Mouse (Mus musculus) adrenal gland, postnatal 25 days (tissue): ENCODE measurements around the gene Dip2b. TPM values are rescaled to one million over a fixed set of nuclear protein-coding genes. Genes with fewer than 3 reads are reported as not detected.
A peak's percentile ranks its signal among the peaks of the same experiment; 100 is the strongest.

Experiments
- DNase-seq: peaks from one replicate; pipeline ENCODE4 v3.0.0; 2021; ENCODE audit warnings: mixed read lengths
- total RNA-seq: library from RNA; stranded (reverse); gene quantifications from 2 replicates; pipeline ENCODE4 v1.2.3, GENCODE M21; 2021

Dip2b gene
- total RNA-seq, 1 experiment from 2014 or later: 19.9 TPM

DNA sequence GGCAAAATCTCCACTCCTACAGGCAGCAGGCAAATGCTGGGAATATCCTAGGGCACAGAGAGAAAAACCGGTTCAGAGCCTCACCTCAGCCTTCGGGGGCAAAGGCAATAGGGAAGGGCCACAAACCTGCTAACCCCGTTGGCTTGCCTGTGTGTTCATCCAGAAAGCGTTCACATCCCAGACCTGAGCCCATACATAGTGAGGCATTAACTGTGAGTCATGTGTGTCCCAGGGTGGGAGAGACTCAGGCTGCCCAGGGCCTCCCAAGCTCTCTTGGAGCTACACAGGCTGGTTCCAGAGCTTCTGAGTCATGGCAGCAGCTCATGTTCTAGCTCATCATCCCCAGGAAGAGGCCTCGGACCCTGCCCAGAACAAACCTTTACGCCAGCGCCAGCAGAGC lies 49.6 kb downstream of the Dip2b start:
- DNase-seq: no peak

DNA sequence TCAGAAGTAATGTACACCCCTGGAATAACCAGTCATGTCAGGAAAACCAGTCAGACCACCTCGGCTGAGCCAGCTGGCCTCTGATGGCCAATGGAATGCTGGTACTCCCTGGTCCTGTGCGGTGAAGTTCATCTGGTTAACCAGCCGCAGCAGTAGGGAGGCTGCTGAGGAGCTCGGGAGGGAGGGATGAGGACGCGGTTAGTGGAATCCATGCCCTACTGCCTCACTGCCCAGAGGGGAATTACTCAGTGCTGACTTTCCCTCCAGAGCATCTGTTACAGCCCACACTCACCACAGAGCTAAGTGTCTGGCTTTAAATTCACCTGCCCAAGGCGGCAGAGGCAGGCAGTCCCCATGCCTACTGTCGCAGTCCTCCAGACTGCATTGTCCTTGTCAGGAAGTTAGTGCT lies 51.2 kb downstream of the Dip2b start:
- no peak for DNase-seq

DNA sequence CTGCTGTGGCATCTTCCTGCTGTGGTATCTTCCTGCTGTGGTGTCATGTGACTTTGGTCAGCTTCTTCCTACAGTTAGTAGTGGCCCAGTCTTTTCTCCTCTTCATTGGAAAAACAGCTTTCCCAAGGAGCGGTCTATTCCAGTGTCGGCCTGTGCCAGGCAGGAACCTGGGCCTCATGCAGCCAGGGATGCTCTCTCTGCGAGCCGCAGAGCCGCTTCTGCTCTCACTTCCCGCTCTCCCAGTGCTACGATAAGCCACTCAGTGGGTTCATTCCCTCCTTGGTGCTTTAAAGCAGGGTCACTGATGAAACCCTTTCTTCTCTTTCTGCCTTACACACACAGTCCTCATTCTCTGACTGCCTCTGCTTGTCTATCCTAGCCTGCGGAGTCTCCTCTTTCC lies 53.4 kb downstream of the Dip2b start:
- DNase-seq: no peak

DNA sequence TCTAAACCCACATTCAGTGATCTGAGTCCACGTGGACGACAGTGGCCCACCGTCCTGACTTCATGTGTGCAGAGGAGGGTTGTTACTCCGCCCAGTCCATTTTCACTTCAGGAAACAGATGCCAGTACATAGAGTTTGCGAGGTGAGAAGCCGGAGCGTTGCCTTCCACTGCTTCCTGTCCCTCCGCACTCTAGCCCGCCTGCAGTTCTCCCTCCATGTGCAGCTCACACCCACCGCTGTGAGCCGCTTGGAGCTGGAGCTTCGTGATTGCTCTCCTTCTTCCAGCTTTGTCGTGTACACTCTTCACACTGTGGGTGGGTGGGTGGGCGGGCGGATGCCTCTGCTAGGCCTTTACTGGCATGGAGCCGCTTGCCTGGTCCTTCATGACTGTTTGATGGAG lies 53.8 kb downstream of the Dip2b start:
- no peak for DNase-seq

DNA sequence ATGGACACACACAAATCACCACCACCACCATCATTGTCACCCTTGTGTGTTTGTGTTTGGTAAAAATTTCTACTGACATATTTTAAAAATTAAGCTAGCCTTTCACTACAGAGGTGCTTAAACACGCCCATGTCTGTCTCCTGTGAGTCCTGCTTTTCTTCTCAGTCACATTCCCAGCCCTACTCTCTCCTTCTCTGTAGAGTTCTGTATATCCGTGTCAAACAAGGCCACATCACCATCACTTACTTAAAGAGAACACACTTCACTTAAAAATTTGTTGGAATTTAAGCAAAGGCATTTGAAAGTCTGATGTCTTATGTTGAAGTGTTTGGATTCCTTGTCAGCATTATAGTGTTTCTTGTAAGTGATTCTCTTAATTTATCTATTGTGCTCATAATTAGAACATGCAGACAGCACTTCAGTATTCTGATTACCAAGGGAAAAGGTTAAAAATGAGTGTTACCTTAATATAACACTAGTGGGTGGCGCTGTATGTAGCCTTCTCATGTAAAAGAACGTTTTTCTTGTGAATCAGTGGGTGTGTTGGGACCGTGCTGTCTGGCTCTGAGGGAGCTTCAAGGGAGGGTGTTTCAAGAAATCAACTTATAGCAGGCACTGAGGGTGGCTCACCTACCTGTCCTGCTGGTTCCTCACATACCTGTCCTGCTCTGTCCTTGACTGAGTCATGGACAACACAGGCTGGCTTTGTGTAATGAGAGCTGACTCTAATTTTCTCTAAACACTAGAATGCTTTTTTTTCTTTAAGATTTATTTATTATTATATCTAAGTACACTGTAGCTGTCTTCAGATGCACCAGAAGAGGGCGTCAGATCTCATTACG lies 58.3 kb downstream of the Dip2b start:
- DNase-seq: no peak

DNA sequence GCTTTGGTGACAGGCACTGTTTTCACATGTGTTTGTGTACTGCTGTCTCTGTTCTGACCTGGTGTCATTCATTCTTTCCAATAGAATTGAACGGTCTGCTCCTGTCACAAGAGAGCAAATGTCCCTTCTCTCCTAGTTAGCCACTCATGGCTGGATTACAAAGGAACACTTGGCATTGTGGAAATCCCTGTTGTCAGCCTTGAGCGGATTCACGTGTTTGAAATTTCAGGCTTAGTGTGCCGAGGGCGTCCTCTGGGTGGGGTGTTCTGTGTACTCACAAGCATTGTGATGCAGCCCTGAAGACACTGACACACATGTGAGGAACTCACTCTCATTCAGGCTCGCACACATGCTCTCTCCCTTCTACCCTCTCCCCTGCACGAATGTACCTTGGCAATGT lies 61.9 kb downstream of the Dip2b start:
- no peak for DNase-seq

DNA sequence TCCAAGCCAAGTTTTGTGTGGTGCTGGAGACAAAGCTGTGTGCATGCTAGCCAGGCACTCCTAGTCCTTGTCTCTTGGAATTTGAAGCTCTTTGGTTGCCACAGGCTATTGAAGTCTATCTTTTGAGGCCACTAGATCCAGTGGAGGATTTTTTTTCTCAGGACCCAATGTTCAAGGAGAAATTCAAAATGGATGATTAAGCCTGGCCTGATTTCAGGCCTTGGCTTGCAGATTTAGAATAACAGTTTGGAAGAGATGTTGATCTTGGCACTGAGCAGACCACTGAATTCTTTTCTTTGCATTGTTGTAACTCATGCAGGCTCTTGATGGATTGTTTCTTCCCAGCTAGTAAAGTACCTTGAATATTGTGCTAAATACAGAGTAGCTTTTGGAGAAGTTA lies 62.7 kb downstream of the Dip2b start:
- no peak for DNase-seq

DNA sequence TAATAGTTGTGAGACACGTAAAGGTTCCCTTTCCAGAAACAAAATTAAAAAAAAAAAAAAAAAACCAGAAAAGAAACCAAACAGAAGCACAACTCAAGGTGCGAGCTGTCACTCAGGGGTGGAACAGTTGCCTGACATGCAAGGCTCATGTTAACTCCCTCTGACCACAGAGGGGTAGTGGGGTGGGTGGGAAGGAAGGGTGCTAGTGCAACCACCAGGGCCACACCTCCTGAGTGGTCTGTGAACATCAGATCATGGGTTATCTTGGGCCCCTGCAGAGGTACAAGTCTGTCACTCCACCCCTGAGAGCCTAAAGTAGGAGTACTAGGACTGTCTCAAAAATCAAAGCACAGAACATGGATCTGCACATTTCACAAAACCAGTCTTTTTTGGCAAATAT lies 65.7 kb downstream of the Dip2b start:
- no peak for DNase-seq

DNA sequence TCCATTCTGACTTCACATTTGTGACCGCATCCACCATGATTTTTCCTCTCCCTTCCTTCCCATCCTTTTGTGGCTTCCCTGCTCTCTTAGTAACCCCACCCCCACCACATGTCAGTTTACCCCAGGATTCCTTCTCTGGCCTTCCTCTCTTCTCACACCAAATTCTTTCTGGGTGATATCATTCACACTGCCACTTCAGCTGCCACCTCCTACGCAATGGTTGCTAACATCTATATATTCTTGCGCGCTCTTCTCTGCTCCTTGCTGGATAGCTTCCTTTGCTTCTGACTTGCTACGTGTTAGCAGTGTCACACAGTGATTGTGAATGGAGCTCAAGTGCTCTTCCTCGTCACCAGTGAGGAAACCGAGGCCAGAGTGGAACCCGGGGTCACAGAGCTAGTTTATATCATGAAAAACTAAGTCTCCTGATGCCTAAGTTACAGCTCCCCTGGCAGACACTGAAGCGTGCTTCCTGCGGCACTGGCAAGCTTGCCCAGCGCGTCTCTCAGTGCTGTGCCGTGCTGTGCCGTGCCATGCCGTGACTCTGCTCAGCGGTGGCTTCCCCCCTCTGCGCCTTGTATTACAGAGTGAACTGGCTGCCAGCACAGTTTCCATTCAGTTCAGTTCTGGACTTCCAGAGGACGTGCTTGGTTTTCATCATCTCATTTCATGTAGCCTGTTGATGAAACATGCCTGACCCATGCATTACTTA lies 69.8 kb downstream of the Dip2b start:
- DNase-seq: no peak

DNA sequence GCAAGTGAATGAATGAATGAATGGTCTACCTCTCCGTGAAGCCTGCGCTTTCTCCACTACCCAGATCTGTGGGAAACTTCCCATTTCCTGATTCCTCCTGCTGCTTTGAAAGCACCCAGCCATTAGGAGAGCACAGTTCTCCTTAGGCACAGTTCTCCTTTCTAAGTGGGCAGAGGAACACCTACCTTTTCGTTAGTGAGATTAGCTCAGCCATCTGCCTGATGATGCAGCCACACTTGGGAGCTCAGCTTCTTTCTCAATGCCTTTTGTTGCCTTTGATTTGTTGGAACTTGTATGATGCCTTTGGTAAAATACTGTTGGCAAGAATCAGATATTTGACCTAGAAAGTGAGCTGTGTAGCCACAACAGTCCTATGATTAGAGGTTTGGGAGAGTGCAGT lies 71.5 kb downstream of the Dip2b start:
- DNase-seq: no peak

DNA sequence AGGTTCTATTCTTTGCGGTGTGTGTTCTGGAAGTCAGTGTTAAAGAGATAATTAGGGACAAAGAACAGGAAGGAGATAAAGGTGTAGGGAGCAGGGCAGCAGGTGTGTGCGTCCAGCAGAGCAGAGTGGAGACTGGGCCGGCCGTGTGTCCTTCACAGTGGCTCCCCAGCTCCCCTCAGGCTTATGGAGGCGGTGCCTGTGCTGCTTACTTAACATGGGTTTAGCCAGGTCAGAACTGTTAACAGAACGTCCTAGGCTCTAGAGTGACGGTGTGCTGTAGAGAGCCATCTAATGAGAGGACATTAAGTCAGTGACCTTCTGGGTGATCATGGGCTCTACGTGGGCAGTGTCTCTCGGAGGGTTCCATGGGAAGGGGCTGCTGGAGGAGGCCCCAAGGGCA lies 73.4 kb downstream of the Dip2b start:
- no peak for DNase-seq

DNA sequence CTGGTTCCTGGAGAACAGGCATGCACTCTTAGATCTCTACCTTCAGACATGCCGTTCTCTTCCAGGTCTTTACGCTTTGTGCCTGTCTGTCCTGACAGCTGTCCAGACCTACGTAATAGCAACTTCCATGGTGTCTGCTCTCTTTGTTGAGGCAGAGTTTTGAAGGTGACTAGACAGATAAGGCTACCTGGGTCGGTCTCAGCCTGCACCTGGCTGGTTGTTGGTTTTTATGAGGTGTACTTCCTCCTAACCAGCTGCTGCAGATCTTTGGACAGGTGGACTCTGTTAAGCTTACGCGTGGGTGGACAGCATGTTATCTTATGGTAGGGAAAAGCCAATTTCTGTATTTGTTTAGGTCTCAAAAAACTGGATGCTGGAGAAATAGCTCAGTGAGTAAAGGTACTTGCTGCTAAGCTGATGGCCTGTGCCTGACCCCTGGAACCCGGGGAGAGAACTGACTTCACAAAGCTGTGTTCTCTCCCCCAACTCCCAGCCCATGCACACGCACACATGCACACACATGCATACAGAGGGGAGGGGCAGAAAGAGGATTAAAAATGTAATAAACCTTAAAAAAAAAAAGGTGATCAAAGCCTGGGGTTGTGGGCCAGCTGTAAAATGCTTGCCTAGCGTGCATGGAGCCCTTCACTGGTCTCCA lies 74.0 kb downstream of the Dip2b start:
- no peak for DNase-seq

DNA sequence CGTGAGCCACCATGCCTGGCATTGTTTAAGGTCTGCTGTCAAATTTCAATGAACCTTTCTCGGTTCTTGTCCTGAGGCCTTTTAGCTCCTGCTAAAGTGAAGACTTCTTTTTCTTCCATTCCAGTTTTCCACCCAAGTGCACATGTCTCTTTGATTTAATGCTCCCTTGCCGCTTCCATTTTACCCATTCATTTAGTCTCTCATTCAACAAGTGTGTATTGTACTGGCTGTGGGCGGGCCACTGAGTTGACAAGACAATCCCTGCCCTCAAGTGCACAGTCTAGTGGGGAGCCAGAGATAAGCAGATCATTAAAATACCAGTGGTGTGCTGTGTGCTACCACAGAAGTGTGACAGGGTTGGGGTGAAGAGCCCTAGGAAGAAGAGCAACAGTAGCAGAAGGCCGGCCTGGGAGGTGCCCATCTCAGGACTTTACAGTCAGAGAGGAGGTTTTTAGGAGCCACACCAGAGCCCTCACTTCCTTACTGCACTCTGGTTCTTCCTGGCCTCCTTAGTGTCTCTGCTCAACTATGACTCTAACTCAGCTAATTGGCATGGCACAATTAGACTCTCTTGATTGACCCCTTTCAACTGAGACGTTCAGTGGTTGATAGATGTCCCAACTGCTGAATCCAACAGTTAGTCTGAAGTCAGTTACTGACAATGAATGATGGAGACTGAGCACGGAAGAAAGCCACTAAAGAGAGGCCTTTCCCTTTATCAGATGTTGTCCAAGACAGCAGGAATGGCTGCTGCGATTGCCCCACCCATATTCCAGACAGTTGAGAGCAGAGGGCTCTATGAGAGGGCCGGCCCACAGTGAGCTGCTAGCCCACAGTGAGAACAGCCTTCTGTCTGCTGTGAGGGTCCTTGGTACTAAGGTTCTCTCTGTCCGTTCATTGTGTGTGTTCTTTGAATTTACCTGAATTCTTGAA lies 75.1 kb downstream of the Dip2b start:
- DNase-seq: no peak

DNA sequence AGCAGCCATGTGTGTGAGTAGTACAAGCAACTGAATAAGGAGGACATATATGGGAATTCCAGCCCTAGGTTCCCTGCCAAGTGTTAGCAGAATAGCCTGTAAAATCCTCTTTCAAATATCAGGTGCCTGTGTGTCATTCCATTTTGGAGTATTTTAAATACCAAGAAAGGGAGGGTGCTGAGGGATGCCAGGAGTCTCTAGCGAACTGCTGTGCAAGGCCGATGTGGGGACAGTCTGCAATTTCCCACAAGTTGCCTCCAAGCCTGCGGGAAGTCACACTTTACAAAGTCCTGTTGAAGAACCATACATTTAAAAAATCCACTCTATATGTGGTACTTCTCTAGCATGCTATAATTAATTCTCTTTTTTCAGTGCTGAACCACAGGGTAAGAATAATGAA lies 77.0 kb downstream of the Dip2b start:
- DNase-seq: no peak

DNA sequence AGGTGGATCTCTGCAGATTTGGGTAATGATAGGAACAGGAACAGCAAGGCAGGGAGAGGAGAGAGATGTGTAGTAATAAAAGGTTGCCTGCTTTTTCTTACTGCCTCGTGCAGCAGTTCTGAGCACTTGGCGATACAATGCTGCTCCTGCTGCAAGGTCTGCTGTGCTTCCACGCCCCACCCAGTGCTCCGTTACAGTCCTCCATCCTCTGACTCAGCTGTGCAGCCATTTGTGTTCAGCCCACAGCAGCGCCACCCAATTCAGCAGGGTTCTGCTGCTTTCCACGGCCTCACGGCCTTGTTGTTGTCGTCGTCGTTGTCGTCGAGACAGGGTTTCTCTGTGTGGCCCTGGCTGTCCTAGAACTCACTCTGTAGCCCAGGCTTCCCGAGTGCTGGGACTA lies 77.9 kb downstream of the Dip2b start:
- DNase-seq: no peak

DNA sequence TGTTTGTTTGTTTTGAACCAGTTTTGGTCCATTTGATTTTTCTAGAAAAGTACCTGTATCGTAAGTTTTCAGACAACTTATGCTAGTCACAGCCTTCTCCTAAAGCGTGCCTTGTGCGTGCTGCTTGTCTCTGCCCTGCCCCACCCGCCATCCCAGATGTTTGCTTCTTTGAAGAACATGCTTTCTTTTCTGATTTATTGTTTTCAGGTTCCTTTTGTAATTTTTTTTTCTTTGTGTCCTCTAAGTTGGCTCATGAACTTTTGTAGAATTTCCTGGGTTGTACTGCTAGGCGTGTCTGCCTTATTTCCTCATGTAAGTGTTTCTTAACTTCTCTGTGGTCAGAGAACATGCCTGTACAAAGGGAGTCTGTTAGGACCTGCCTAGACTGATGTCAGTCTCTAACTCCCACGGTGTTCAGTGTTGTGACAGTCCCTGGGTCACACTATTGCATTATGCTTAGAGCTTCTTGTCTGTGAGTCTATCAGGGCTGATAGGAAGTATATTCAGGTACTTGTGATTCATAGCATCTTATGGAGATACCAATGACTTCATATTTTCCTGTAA lies 80.8 kb downstream of the Dip2b start:
- DNase-seq: no peak

DNA sequence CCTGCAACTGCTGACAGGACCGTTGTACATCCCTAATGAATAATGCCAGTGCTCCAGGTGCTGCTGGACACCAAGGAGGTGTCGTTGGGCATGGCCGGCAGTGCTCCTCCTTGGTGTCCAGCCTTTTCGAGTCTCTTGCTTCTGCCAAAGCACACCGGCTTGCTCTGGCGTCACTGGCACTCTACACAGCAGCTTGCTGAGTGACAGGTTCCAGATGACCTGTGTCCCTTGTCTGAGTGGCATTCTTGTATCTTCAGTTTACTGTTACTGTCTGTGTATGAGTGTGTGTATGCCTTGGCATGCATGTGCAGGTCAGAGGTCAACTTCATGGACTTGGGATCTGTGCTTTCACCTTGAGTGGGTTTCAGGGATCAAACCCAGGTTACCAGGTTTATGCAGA lies 83.0 kb downstream of the Dip2b start:
- no peak for DNase-seq

DNA sequence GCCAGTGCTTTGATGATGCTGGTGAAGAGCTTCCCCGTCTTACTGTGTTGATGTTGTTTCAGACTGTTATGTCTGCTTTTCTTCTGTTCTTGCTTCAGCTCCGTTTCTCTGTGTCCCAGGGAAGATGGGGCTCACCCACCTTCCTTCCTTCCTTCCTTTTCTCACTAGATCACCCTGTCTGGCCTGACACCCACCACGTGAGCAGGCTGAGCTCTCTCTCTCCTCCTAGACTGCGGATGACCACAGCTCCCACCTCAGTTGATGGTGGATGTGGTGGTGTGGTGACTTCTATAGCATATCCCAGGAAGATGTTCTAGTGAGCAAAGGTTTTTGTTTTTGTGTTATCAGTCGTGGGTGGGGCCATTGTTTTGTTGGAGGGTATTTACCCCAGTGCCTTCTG lies 85.4 kb downstream of the Dip2b start:
- no peak for DNase-seq

DNA sequence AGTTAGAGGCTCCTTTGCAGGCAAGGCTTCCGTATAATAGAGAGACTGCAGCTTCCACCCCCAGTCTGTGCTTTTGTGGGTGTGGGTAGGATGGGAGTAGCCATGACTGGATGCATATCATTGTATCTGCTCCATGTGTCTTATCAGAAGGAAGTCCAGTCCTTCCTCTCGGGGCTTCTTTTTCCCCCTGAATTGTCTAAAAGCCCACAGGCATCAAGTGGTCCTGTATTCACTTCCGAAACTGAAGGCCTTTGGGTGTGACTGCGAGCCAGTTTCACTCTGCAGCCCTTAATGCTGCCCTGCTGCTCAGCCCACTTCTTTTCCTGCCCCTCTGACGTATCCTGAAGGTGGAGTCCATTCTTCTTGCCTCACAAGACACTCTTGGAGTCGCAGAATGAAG lies 86.8 kb downstream of the Dip2b start:
- no peak for DNase-seq

DNA sequence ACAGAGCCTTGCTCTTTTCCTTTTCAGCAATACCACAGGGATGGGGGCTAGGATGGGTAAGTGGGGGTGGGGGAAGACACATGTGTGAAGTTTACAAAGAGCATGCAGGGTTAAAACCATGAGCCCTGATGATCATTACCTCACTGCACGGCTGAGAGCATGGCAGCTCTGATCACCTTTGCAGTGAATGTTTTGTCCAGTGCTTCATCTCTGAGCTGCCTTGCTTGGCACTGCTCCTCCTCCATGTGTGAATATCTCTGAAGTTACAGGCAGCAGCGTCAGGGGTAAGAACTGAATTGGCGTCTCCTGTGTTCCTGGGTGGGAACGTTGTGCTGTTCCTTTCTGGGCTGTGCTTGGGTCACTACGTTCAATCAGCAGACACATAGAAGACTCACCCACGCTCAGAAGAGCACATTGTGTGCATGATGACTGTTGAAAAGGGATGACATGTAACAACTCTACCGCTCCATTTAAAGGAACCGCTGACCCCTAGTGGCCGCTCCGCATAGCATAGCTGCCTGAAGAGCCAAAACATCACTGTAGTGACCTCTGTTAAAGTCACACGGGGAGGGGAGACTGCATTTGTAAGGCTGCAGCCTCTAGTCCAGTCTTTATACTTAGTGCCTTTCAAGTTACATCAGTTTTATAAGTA lies 88.1 kb downstream of the Dip2b start:
- peak; percentile 87 for DNase-seq

DNA sequence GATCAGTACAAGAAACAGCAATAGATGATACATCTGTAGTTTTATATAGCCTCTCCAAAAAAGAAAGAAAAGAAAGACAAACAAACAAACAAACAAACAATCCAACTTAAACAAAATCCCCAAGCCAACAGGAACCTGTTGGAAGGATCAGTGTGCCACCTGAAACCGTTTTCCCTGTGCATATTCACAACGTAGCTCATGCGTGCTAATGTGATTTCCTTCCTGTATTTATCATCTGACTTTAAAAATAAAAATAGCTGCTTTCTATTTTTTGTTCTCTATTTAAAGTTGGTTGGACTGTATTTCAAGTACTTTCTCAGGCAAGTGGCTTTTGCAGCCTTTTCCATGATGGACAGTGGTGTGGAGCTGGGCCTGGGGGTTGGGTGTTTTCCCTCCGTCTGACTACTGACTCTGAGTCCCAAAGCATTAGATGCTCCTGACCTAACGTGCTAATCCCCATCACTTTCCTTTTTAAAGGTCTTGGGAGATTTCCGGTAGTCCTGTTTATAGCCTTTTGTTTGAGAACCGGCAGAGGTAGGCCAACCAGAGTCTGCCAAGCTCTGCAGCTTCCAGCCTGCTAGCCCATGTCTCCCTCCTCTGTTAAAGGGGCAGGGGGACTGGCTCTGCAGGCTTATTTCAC lies 90.8 kb downstream of the Dip2b start:
- no peak for DNase-seq
